Comparison of ENCODE assay signal across 10 mouse cellular contexts in the genomic region with DNA sequence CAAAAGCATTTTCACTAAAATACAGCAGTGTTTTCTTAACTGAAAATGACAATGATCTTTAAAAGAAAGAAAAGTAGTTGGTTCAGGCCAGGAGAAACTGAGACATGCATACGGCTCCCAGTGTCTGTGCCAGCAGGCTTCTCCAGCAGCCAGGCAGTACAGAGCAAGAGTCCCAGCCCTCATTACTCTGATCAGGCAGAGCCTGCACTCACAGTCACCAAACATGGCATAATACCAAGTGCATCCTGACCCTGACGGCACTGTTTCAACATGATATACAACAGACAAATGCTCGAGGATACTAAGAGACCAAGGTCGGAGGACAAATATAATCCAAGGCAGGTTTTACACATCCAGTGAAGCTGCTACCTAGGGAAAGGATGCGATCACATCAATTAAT. TPM values are rescaled to one million over a fixed set of nuclear protein-coding genes. Genes with fewer than 3 reads are reported as not detected.
DNase-seq lines count a peak whose midpoint lies in the region; ATAC-seq and TF ChIP-seq lines count a peak whose summit lies in the region.
"Had no signal": no experiment of that assay in that cellular context is flagged by ENCODE, and none has a peak within 500 bp of the region (broad histone marks: within the 10 kb centered on the region; RNA-seq: fewer than 3 reads in every experiment).

No protein-coding gene starts in this region.

- H3K9ac ChIP-seq in heart, postnatal 0 days (replicated peaks; ENCODE audit: low read depth, low read length), result no peak overlapping the region

- H3K27me3 ChIP-seq in heart, postnatal 0 days (ENCODE audit: control insufficient read depth, insufficient read depth, low read length), result no peaks in the 10 kb centered on the region

- H3K27ac ChIP-seq in heart, postnatal 0 days (ENCODE audit: low read depth), result peak overlapping the region; percentile 54
- H3K27ac ChIP-seq in cortical plate, adult 2 months (ENCODE audit: insufficient read depth, low read length), result peak overlapping the region; percentile 15; the same call in 1 of the 2 replicates

- ATAC-seq in heart, postnatal 0 days (ENCODE audit: insufficient read depth, low read depth), result no peak

- no peak for TF ChIP-seq CTCF in heart, postnatal 0 days (IDR thresholded peaks at IDR 0.05; ENCODE audit: low read depth)
- TF ChIP-seq CTCF in lung, adult 2 months (IDR thresholded peaks at IDR 0.05; ENCODE audit: insufficient read depth, low read length), result no peak
- no peak for TF ChIP-seq CTCF in cortical plate, adult 2 months (IDR thresholded peaks at IDR 0.05; ENCODE audit: extremely low read depth, insufficient read depth, low read length)

- H3K9me3 ChIP-seq in heart, postnatal 0 days (replicated peaks; ENCODE audit: control insufficient read depth, low read length), result no peaks in the 10 kb centered on the region

- TF ChIP-seq EP300 in heart, postnatal 0 days (IDR thresholded peaks at IDR 0.05; ENCODE audit: low read depth), result no peak

- intact Hi-C loops in left cerebral cortex, postnatal 36 days (cut with DNase I), result no loop called here

- TF ChIP-seq POLR2A in lung, adult 2 months (IDR thresholded peaks at IDR 0.05; ENCODE audit: borderline replicate concordance, extremely low read depth, low read depth, low read length), result no peak
- TF ChIP-seq POLR2A in cortical plate, adult 2 months (IDR thresholded peaks at IDR 0.05; ENCODE audit: extremely low read depth, insufficient read depth, low read length), result no peak

- no peak overlapping the region for H3K4me3 ChIP-seq in heart, postnatal 0 days (ENCODE audit: low read depth, low read length)
- no peak overlapping the region for H3K4me3 ChIP-seq in lung, adult 2 months (replicated peaks; ENCODE audit: extremely low read depth, low read depth, low read length)
- H3K4me3 ChIP-seq in cortical plate, adult 2 months (ENCODE audit: insufficient read depth, low read length), result no peak overlapping the region

- H3K4me2 ChIP-seq in heart, postnatal 0 days (ENCODE audit: low read depth, low read length), result no peak overlapping the region

- H3K4me1 ChIP-seq in heart, postnatal 0 days (ENCODE audit: control insufficient read depth, insufficient read depth), result peaks cover 10% of the 10 kb centered on the region
- peaks cover 12% of the 10 kb centered on the region for H3K4me1 ChIP-seq in lung, adult 2 months (ENCODE audit: control insufficient read depth, insufficient read depth, low read length)
- H3K4me1 ChIP-seq in cortical plate, adult 2 months (ENCODE audit: control insufficient read depth, insufficient read depth, low read length), result peaks cover 4% of the 10 kb centered on the region; the same call in 1 of the 2 replicates

- peaks cover 9% of the 10 kb centered on the region; the same call in 1 of the 2 replicates for H3K36me3 ChIP-seq in heart, postnatal 0 days (replicated peaks; ENCODE audit: control insufficient read depth, insufficient read depth, low read length)

- WGBS in heart, postnatal 0 days, result 39% methylated on average over 5 of the region's 5 CpGs
- WGBS in lung, adult 2 months, result 31% methylated on average over 5 of the region's 5 CpGs

- DNase-seq in heart, postnatal 0 days (ENCODE audit: low spot score), result no peak
- DNase-seq in heart, postnatal 4 days, result no peak
- peak; percentile 43 for DNase-seq in lung, postnatal 10 days
- no peak for DNase-seq in lung, adult 2 months
- peak; percentile 16 for DNase-seq in naive thymus-derived CD4-positive, alpha-beta T cell, adult 2 months (ENCODE audit: low read depth)
- DNase-seq in left cerebral cortex, postnatal 36 days (ENCODE audit: low spot score in 2 of 2), result no peak
- DNase-seq: cerebellum, adult 11-12 months; liver; thymus, postnatal 4 days had no signal

RNA-seq across cellular contexts. Expression of gene Adgra3, which starts 31.2 kb away (rescaled TPM):
- total RNA-seq in heart, postnatal 0 days (2014; rRNA removed; ENCODE audit: low replicate concordance), result 32.7 and 38.3 TPM in 2 replicates
- 6.7 and 7.1 TPM in 2 replicates for polyA plus RNA-seq in heart, postnatal 0 days (2015; fragmentation: Nextera tagmentation; extraction: Ambion mirVana)
- 10 to 100 TPM; 34.6 to 40.5 TPM for total RNA-seq in heart, postnatal 4 days (2021)
- polyA plus RNA-seq in lung, adult 2 months (2012; rRNA removed), result 37.2 and 44.1 TPM in 2 replicates
- polyA plus RNA-seq in cortical plate, adult 2 months (2012; rRNA removed), result 13.9 TPM in 2 replicates
- 10 to 100 TPM; 18.7 to 20.5 TPM for total RNA-seq in left cerebral cortex, postnatal 36 days (2021)

Comparison
In these comparisons a context has a peak if more than half of its experiments do, and no peak if none do; other contexts are left out.
1. DNase-seq: peak in lung, postnatal 10 days (single experiment) and naive thymus-derived CD4-positive, alpha-beta T cell, adult 2 months (single experiment); none in heart, postnatal 0 days (single experiment), heart, postnatal 4 days (single experiment), lung, adult 2 months (single experiment) and left cerebral cortex, postnatal 36 days (0 of 2).